Mouse (Mus musculus) adipocyte (in vitro differentiated cells): ENCODE data around the gene Myo16.

ENCODE experiments used
- DNase-seq: peaks from one replicate; pipeline ENCODE4 v3.0.0-alpha.2; 2016; ENCODE audit warnings: low spot score

The Myo16 gene

GRCm38 (mm10) chr8:10303992-10304391 lies 150.3 kb downstream of the Myo16 start:
- DNase-seq = no peak

- no peak for DNase-seq
These were observed 151.0 kb downstream of the Myo16 start for GRCm38 (mm10) chr8:10304721-10305120.

DNA sequence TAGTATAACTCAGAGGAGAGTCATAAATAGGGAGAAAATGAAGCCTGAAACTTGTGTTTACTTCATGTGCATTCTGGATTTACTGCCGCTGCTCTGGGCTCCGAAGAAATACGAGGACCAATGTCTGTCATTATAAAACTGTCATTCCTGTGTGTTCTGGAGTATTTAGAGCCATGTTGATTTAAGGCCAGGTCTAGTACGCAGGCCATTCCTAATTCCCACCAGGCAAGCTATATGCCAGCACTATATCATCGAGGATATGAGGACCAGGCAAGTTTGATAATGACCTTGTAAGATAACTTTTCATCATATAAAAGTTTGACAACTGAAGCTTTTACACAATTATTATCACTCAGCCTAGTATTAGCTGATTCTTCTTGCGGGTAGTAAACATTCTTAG lies 153.6 kb downstream of the Myo16 start:
- no peak for DNase-seq

DNA sequence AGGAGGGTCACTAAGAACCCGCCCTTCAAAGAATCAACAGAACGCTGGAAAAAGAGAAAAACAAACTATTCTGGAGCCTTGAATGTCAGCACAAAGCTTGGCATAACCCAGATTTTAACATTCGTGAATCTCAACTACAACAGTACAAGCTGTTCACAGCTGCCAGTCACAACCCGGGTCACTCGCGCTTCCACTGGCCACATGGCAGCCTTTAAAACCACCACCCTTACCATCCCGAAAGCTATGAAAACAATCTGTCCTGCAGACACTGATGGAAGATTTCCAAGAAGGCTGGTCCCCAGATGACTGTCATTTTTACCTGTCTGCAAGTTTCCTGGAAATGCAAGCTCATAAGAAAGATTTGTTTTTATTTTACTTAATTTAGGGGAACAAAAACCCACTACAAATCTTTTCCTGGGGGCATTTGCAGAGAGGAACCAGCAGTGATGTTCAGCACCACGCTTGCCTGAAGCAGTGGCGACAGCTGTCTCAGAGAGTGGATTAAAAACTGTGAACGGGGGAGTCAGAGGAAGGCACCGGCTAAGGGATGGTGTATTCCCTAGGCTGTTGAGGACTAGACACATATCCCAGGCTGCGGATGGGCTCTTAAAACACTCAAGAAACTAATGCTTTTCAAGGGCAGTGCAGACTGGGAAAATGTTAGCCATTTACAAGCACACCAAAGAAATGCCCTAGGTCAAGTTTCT lies 154.2 kb downstream of the Myo16 start:
- no peak for DNase-seq

DNA sequence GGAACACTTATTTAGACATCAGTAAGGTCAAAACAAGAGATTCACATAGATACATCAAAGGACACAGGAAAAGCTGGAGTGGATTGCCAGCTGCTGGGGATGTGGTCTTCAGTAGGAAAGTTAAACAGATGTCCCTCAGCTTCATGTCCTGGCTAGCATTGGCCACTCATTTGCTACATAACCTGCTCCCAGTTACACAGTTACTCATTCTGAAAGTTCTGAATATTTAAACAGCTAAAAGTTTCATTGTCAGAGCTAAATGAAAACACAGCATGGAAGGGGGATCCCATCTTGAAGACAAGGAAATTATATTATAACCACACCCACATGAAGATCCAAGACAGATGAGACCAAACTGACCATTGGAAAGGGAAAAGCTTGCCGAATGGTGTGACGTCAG lies 156.8 kb downstream of the Myo16 start:
- DNase-seq = no peak

DNA sequence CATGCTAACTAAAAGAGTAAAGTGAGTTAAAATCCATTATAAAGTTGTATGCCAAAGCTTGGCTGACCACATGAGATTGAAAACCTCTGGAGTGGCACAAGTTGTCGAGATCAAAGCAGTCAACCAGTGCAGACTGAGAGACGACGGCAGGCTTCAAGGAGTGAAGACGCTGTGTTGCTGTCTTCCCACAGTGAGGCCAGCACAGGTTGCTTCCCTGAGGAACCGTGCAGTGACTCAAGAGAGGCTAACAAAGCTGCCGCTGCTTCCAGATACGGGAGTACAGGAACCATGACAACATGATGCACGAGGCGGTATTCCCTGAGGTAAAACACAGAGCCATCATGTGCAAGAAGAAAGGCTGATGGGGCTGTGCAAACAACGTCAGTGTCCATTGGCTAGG lies 158.6 kb downstream of the Myo16 start:
- no peak for DNase-seq

DNA sequence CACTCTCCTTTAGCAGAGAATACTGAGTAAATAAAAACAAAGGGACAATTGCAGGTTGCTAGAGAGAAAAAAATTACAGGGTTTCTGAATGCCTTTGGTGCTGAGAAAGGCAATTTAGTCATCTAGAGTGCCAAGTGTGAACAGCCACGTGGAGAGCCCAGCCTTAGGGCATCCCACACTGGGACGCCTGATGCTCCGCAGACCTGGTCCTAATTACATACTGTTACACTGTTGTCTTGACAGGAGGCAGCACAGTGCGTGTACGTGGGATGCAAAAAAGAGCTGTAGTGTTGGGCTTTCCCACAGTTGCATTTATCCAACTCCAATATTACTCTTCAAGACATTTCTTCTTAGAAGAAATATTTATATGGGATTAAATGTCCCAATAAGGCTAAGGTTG lies 162.5 kb downstream of the Myo16 start:
- no peak for DNase-seq

DNA sequence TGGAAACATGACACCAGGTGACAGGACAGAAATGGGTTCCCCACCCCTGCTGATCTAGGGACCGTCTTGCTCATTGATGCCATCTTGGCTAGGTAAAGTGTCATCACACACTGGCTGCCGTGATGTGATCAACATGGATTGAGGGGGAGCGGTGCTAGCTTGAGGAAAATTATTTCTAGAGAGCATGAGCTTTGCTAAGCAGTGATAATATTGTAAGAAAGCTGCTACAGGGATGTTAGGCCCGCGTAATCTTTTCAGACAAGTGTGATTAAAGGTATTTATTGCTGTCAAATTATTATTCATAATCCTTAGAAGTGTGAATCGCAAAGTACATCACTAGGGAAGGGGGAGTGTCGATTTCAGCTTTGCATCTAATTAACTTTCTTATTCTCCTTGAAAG lies 164.4 kb downstream of the Myo16 start:
- no peak for DNase-seq

DNA sequence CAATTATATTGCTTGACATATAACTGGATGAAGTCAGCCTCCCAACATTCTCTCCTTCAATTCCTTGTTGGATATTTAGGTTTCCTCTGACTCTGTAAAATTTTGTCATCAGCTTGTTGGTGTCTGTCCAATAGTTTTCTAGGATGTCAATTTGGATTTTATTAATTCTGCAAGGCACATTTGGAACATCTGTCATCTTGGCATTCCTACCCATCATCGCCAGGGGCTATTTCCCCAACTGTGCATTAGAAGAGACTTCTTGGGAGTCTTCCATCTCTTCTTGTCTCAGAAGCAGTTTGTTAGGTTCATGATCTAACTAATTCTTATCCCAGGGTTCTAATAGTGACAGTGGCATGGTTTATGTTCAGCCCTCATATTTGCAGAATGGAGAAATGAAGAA lies 196.7 kb downstream of the Myo16 start:
- DNase-seq = no peak

GRCm38 (mm10) chr8:10358711-10359110 lies 205.0 kb downstream of the Myo16 start:
- DNase-seq = no peak

DNA sequence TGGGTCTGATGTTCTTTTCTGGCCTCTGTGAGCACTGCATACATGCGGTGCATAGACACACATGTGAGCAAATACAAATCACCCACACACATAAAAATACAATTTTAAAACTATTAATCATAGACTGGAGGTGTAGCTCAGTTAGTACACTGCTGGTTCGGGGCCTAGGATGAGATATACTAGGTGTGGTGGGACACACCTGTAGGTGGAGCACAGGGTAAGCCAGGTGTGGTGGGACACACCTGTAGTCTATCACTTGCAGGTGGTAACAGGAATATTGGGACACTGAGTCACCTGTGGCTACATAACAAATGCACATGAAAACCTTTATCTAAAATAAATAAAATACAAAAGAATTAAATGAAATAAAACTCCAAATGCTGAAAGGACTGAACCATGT lies 209.2 kb downstream of the Myo16 start:
- no peak for DNase-seq

DNA sequence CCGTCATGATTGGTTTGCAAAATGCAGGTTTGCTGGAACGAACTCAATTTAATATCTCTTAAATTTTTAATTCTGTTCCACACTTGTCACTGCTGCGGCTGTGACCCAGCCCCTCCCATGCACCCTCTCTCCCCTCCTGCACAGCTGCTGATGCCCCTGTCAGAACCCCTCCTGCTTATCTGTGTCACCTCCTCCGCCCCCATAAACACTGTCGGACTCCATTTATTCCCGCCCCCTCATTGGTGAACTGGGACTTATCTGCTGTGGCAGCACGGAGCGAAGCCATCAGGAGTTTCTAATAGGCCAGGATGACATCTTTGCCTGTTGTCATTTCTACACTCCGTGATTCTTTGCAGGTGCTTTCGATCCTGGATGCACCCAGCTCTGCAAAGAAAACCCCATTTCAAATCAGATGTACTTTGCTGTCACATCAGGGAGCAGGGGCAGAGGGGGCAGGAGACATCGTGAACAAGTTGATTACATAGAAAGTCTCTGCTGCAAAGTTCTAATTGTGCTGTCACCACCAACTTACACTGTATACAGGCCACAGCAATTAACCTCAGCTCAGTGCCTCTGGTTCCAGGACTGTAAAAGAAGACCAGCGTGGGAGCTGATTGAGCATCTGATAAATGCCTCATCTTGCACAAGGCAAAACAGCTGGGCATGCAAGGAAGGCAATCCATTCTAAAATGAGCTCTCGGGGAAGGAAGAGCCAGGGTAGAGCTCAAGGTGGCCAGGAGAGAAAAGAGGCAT lies 210.1 kb downstream of the Myo16 start:
- DNase-seq = no peak

- no peak for DNase-seq
These were observed 212.4 kb downstream of the Myo16 start for GRCm38 (mm10) chr8:10366141-10366540.

- DNase-seq = no peak
These were observed 218.9 kb downstream of the Myo16 start for GRCm38 (mm10) chr8:10372571-10372970.

GRCm38 (mm10) chr8:10387143-10387542 lies 233.4 kb downstream of the Myo16 start:
- no peak for DNase-seq

- DNase-seq = no peak
These were observed 237.5 kb downstream of the Myo16 start for GRCm38 (mm10) chr8:10391096-10391683.

DNA sequence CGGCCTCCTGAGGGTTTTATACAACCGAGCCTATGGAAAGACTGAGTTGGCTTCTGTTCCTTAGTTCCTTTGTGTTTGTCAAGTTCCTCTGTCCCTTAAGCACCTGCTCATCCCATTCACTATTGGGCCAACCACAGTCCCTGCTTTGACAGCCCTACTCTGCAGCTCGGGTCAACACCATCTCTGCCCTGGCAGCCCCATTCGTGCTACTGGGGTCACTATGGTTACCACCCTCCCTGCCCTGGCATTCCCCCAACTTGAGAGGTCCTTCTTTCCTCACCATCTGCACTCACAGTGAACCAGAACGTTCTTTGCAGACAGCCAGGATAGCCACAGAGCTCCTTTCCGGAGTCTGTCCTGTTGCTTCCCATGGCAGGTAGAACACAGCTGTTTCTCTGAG lies 238.2 kb downstream of the Myo16 start:
- DNase-seq = no peak

DNA sequence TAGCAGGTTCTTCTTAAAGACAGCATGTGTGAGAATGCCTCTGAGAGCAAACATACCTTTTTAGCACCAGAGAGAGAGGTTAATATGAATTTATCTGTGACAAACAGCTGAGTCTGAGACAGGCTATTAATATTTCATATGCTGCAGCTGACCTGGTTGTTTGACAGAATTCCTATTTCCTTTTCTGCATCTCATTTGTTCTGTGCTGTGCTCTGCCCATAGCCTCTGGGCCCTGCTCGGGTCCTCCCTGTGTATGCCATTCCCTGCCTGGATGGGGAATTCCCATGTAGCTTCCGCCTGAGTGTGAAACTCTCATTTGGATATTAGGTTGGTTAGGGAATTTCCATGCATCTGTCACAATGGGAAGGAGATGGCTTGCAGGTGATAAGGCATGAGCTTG lies 240.8 kb downstream of the Myo16 start:
- DNase-seq = no peak

DNA sequence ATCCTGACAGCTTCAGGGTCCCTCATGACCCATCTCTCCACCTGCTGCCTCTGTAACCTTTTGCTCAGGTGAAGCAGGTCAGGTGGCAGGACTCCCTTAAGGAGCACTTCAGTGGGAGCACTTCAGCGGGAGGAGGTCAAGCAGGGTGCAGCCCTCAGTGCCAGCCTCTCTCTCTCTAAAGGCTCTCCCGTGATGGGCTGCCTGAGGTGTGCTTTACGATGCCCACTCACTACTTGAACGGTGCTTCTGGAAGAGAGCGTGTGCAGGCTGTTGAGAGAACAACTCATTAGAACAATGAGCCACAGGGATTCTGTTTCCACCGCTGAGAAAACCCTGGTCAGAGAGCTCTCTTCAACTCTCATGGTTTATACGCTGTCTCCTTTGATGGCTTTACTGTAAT lies 241.4 kb downstream of the Myo16 start:
- DNase-seq = no peak

GRCm38 (mm10) chr8:10402606-10403005 lies 248.9 kb downstream of the Myo16 start:
- DNase-seq = peak; percentile 87

GRCm38 (mm10) chr8:10405469-10405868 lies 251.8 kb downstream of the Myo16 start:
- peak; percentile 40 for DNase-seq

DNA sequence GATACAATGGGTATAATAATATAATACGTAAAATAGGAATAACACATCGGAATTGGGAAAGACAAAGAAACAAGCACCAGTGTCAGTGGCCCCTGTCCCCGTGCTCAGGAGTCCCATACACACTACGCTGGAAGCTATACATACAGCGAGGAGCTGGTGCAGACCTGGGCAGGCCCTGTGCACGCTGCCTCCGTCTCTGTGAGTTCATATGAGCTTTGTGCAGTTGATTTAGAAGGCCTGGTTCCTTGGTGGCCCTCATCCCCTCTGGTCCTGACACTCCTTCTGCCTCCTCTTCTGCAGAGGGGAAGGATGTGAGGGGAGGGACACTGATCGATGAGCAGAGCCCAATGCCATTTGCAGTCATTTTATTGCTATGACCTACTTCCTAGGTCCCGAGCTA lies 255.3 kb downstream of the Myo16 start:
- no peak for DNase-seq

- no peak for DNase-seq
These were observed 257.8 kb downstream of the Myo16 start for GRCm38 (mm10) chr8:10411511-10411910.
